Mouse (Mus musculus) ES-E14 (cell line): Measurements from ENCODE around the gene Pom121. TPM values are rescaled to one million over a fixed set of nuclear protein-coding genes. Genes with fewer than 3 reads are reported as not detected.

ENCODE experiments used
- DNase-seq: peaks from one replicate; pipeline ENCODE4 v3.0.0-alpha.2; 2013; ENCODE audit warnings: low read depth, low spot score
- H3K27ac ChIP-seq: 2 replicates; pipeline ENCODE4 v1.5.1; 2012; ENCODE audit warnings: low read depth, mild to moderate bottlenecking, low read length, moderate library complexity, mixed read lengths; ENCODE audit not compliant: poor library complexity, insufficient read depth, severe bottlenecking
- H3K36me3 ChIP-seq: 2 replicates; pipeline ENCODE4 v1.6.1; 2012; ENCODE audit warnings: mild to moderate bottlenecking, low read length, moderate library complexity, mixed read lengths; ENCODE audit not compliant: control insufficient read depth, poor library complexity, insufficient read depth, severe bottlenecking
- H3K4me1 ChIP-seq, 2 experiments: fragments of 150-350 bp in 1 of 2; sonication (generic) in 1 of 2; 2 replicates each; pipeline ENCODE4 v1.6.1; 2012; ENCODE audit warnings: low read length in 2 of 2, mild to moderate bottlenecking in 1 of 2, mixed read lengths in 1 of 2; ENCODE audit not compliant: control insufficient read depth in 2 of 2, insufficient read depth in 2 of 2, poor library complexity in 1 of 2
- H3K4me3 ChIP-seq, 2 experiments: fragments of 150-350 bp in 1 of 2; sonication (generic) in 1 of 2; 2 replicates each; pipeline ENCODE4 v1.5.1; 2012; ENCODE audit warnings: low read length in 2 of 2, low read depth in 1 of 2, mild to moderate bottlenecking in 1 of 2, mixed read lengths in 1 of 2; ENCODE audit not compliant: insufficient read depth in 1 of 2, poor library complexity in 1 of 2, severe bottlenecking in 1 of 2
- H3K9ac ChIP-seq: 2 replicates; pipeline ENCODE4 v1.6.1; 2012; ENCODE audit warnings: low read depth, mild to moderate bottlenecking, low read length, mixed read lengths; ENCODE audit not compliant: poor library complexity, insufficient read depth, severe bottlenecking
- H3K9me3 ChIP-seq: fragments of 150-350 bp; sonication (generic); 2 replicates; pipeline ENCODE4 v1.6.1; 2012; ENCODE audit warnings: low read depth, mild to moderate bottlenecking, low read length; ENCODE audit not compliant: control insufficient read depth, insufficient read depth
- CHD2 ChIP-seq: IDR thresholded peaks from 2 replicates; pipeline ENCODE4 v1.6.1; 2014; ENCODE audit warnings: mild to moderate bottlenecking, low read depth, low read length, inconsistent platforms
- HCFC1 ChIP-seq: IDR thresholded peaks from 2 replicates; pipeline ENCODE4 v1.6.1; 2012; ENCODE audit warnings: low read length, inconsistent platforms, borderline replicate concordance; ENCODE audit not compliant: insufficient read depth
- MAFK ChIP-seq: IDR thresholded peaks from 2 replicates; pipeline ENCODE4 v1.6.1; 2014; ENCODE audit warnings: mild to moderate bottlenecking, low read depth, low read length, inconsistent platforms; ENCODE audit not compliant: insufficient read depth
- ZC3H11A ChIP-seq: IDR thresholded peaks from 2 replicates; pipeline ENCODE4 v1.6.1; 2012; ENCODE audit warnings: low read depth, mild to moderate bottlenecking, inconsistent platforms, low read length, borderline replicate concordance
- ZNF384 ChIP-seq: IDR thresholded peaks from 2 replicates; pipeline ENCODE4 v1.6.1; 2012; ENCODE audit warnings: low read depth, low read length, inconsistent platforms
- in situ Hi-C, 2 experiments: fragments of 600-800 bp; cut with MboI; formaldehyde crosslinking; loops; one replicate each; pipeline ENCODE4 v1.15.1; 2025; ENCODE audit warnings: low sequenced_read_pairs in 2 of 2, inconsistent platforms in 1 of 2; ENCODE audit not compliant: unreplicated experiment in 2 of 2
- total RNA-seq: library from RNA; depleted of rRNA; stranded (reverse); fragments of 300-350 nt; gene quantifications from 2 replicates; pipeline ENCODE4 v1.2.3, GENCODE M21; 2012

Gene Pom121
- total RNA-seq, 1 experiment: 36.4 TPM

DNA sequence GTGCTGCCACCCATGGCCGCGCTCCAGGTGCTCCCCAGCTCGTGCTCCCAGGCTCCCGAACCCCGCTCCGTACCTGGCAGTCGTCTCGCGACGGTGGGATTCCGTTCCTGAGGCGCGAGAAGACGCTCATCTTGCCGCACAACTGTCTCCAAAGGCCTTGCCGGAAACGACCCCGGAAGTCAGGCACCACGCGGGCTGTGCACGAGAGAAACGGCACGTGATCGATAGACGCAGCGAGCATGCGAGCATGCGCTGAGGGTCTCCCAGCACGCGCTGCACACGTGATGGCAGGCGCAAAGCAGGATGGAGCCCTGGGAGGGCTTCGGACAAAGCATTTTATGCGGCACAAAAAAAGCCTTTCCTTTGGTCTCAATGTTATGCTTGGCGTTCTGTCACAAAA, 44.5 kb downstream of the Pom121 start, which contains the start of gene Fkbp6:
Gene Fkbp6 (minus strand): TSS at position 183 of the 400 bp plus-strand sequence.
- H3K9ac ChIP-seq: peak within 1 kb of the TSS; percentile 49; the same call in 1 of the 2 replicates
- TF ChIP-seq CHD2 (peak; percentile 28; the same call in 1 of the 2 replicates), ZNF384 (no peak)
- no peaks in the 10 kb centered on the region for H3K4me1 ChIP-seq
- H3K9me3 ChIP-seq: no peaks in the 10 kb centered on the region
- DNase-seq: no peak
- peak within 1 kb of the TSS; percentile 9 to 10; a peak in 2 of 4 replicates for H3K4me3 ChIP-seq
- in situ Hi-C loops: no loop called here
- no peaks in the 10 kb centered on the region for H3K36me3 ChIP-seq
- no peak within 1 kb of the TSS for H3K27ac ChIP-seq

DNA sequence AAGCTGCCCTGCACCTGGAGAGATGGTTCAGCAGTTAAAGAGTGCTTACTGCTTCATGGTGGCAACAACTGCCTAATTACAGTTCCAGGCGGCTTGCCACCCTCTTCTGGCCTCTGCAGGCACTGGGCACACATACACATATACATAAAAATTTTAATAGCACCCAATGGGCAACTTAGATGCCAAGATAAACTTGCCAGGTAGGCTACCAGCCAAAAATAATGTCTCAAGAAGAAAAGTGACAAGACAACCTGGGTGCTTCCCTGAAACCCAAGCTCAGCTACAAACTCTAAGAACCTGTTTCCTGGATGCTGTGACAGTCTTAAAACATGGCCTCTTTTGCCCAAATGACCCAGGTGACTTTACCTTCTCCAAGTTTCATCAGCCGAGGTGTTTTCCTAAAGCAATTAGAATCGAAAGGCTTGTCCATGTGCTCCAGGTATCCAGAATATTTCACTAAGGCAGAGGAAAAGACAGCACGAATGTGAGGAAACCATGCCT, 46.8 kb downstream of the Pom121 start:
- TF ChIP-seq ZC3H11A: no peak
- TF ChIP-seq CHD2: no peak
- no peak for TF ChIP-seq HCFC1
- no peak for TF ChIP-seq MAFK
- TF ChIP-seq ZNF384: no peak
- no peak overlapping the region for H3K9ac ChIP-seq
- H3K36me3 ChIP-seq: no peaks in the 10 kb centered on the region
- in situ Hi-C loops: no loop called here
- DNase-seq: no peak
- no peak overlapping the region for H3K4me3 ChIP-seq
- no peak overlapping the region for H3K27ac ChIP-seq
- no peaks in the 10 kb centered on the region for H3K9me3 ChIP-seq
- H3K4me1 ChIP-seq: no peaks in the 10 kb centered on the region

DNA sequence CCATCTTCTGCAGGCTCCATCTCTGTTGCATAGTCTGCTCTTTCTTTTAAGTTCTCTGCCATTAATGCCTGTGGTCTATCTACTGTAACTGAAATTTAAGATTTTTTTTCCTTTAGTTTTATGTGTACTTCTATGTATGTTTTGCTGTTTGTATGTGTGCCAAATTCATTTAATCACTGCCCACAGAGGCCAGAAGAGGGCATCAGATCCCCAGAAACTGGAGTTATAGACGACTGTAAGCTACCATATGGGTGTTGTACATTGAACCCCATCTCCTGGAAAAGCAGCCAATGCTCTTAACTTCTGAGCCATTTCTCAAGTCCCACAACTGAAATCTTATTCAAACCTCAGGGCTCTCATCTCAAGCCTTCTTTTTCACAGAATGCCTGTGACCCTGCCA, 47.9 kb downstream of the Pom121 start:
- H3K4me1 ChIP-seq: no peaks in the 10 kb centered on the region
- DNase-seq: no peak
- TF ChIP-seq CHD2 (no peak), ZC3H11A (no peak), HCFC1 (no peak), MAFK (no peak), ZNF384 (no peak)
- no peak overlapping the region for H3K9ac ChIP-seq
- H3K9me3 ChIP-seq: no peaks in the 10 kb centered on the region
- no peaks in the 10 kb centered on the region for H3K36me3 ChIP-seq
- in situ Hi-C loops: no loop called here
- H3K4me3 ChIP-seq: no peak overlapping the region
- no peak overlapping the region for H3K27ac ChIP-seq

DNA sequence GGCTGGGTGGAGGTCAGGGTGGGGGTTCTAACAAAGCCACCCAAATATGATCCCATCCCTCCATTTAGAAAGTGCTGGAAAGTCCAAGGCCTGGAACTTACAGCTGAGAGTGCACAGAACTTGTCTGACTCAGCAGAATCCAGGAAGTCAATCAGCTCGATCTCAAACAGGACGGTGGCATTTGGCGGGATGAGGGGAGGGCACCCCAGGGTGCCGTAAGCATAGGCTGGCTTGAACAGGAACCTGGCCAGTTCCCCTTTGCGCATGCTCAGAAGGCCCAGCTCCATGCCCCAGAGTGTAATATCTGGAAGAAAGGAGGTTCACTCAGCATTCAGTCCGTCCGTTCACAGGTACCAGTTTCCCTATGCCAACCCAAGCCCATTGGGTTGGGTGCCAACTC, 48.4 kb downstream of the Pom121 start:
- H3K4me1 ChIP-seq: no peaks in the 10 kb centered on the region
- no peak overlapping the region for H3K4me3 ChIP-seq
- peak; percentile 46; the same call in 1 of the 2 replicates for TF ChIP-seq MAFK
- no peak for TF ChIP-seq ZC3H11A
- TF ChIP-seq HCFC1: no peak
- TF ChIP-seq CHD2: no peak
- in situ Hi-C loops: no loop called here
- H3K36me3 ChIP-seq: no peaks in the 10 kb centered on the region
- DNase-seq: no peak
- H3K9me3 ChIP-seq: no peaks in the 10 kb centered on the region
- H3K27ac ChIP-seq: no peak overlapping the region
- H3K9ac ChIP-seq: no peak overlapping the region

DNA sequence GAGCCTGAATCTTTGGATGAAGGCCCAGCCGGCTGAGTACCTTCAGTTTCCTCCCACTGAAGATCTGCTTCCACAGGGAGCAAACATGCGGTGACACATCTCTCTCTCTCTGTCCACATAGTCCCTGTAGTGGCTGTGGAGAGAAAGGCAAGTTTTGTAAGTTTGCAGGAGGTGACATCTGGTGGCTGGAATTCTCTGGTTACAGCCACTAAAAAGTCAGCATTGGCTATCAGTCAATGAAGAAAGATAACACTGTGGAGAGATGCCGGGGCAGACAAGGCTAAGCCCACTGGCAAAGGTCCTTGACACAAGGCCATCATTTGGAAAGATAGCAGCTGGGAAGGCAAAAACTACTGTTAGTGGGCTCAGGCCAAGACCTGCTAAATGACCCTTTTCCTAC, 56.8 kb downstream of the Pom121 start:
- TF ChIP-seq ZC3H11A (no peak), CHD2 (no peak), HCFC1 (no peak), ZNF384 (no peak), MAFK (no peak)
- Histone ChIP-seq H3K9ac (no peak overlapping the region), H3K27ac (no peak overlapping the region), H3K4me3 (no peak overlapping the region), H3K9me3 (no peaks in the 10 kb centered on the region), H3K4me1 (no peaks in the 10 kb centered on the region), H3K36me3 (no peaks in the 10 kb centered on the region)
- DNase-seq: no peak
- in situ Hi-C loops: no loop called here
